Mouse (Mus musculus) adrenal gland, postnatal 4 days (tissue): ENCODE results near the gene Pde4a. TPM values are rescaled to one million over a fixed set of nuclear protein-coding genes. Genes with fewer than 3 reads are reported as not detected.
"Not testable (repeated sequence)": the region's sequence is repeated elsewhere in the genome, so short reads cannot be mapped to it uniquely, and the experiment has no call there.

Experiments
- DNase-seq, 2 experiments: peaks; one replicate each; pipeline ENCODE4 v3.0.0; 2021 to 2022; ENCODE audit warnings: low spot score in 2 of 2, mixed read lengths in 2 of 2
- total RNA-seq, 2 experiments: library from RNA; stranded (reverse); gene quantifications; 2 replicates each; pipeline ENCODE4 v1.2.3; 2021

Gene Pde4a
- total RNA-seq, 2 experiments from 2014 or later: 9.7 to 10.6 TPM

GRCm38 (mm10) chr9:21181421-21182220 is 16.1 kb downstream of the Pde4a start:
- DNase-seq: no peak

DNA sequence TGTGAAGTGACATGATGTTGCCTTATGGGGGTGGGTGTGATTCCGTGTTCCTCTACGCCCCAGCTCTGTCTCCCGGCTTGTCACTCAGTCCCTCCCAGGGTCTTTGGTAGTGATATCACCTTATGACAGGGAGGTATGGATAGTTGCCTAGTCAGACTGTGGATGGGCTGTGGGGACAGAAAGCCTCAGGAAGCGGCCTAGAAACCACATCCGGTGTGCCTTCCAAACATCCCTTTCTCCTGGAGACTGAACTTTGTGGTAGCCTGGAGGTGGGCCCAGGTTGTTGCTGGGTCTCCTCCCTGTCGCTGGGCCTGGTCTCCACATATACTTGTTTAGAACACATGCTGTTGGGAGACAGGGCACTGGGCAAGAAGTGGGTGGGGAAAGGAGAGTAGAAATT is 17.9 kb downstream of the Pde4a start:
- no peak for DNase-seq

DNA sequence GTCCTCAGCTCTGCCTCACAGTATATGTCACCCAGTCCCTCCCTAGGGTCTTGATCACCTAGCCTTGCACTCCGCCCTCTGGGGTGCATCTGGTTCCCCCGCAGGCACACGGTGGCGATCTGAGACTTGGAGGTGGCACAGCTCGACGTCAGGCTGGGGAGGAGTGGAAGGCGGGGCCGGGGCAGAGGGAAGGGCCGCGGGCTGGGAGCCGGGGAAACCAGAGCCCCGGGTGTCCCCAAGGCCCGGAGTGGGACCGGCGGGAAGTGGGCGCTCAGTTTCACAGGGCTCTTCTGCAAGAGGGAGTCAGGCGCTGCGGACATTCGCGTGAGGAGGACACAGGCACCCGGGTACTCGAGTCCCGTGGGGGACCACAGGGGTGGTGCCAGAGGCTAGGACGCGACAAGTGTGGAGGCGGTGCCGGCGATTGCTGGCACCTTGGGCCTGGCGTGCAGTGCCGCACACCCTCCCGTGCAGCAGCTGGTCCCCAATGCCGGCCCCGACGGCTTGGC is 18.4 kb downstream of the Pde4a start:
- DNase-seq: peak; percentile 40 to 43

GRCm38 (mm10) chr9:21184733-21185132 is 19.2 kb downstream of the Pde4a start:
- no peak for DNase-seq

- DNase-seq: no peak
Measured at GRCm38 (mm10) chr9:21185436-21185835, 19.9 kb downstream of the Pde4a start.

DNA sequence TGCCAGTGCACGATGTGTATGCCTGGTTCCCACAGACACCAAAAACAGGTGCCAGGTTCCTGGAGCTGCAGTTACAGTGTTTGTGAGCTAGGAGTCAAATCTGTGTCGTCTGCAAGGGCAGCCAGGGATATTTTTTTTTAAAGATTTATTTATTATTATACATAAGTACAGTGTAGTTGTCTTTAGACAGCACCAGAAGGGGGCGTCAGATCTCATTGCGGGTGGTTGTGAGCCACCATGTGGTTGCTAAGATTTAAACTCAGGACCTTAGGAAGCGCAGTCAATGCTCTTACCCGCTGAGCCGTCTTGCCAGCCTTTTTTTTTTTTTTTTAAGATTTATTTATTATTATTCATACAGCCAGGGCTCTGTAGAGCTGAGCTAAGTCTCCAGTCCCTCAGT is 24.4 kb downstream of the Pde4a start:
- DNase-seq: no peak

DNA sequence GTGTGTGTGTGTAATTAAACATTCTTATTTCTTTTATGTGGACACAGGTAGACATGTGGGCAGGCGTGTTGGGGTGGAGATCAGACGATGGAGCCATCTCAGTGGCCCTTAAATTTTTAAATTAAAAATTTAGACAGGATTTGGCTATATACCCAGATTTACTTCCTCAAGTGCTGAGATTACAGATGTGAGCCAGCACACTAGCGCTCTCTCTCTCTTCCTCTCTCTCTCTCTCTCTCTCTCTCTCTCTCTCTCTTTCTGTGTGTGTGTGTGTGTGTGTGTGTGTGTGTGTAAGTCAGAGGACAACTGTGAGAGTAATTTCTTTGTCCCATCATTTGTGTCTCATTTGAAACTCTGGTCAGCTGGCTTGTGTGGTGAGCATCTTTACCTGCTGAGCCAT is 25.2 kb downstream of the Pde4a start:
- no peak for DNase-seq

GRCm38 (mm10) chr9:21193786-21194185 is 28.3 kb downstream of the Pde4a start:
- no peak for DNase-seq

- DNase-seq: no peak
Measured at GRCm38 (mm10) chr9:21194787-21195493, 29.4 kb downstream of the Pde4a start.

DNA sequence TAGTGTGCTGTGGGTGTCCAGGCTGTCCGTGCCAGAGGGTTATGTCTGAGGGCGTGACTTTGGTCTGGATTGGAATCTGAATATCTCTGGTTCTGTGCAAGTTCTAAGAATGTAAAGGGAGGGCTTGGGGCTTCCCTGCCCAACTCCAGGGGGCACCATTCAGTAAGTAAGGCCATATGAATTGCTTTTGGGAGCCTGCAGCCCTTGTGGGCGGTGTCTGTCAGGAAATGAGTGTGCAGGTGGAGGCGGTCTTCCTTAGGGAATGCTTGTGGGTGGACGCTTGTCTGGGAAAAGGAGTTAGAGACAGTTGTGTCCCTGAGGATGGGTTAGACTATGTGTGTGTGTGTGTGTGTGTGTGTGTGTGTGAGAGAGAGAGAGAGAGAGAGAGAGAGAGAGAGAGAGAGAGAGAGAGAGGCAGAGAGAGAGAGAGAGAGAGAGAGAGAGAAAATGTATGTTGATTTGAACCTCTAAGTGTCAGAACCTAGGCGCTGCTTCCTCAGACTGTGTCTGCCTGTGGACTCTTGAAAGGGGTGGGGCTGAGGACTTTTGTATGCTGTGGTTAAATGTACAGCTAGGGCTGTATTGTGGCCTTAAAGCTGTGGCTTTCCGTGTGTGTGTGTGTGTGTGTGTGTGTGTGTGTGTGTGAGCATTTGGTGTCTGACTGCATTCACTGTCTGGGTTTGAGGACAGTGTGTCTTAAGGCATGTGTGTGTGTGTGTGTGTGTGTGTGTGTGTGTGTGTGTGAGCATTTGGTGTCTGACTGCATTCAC is 30.4 kb downstream of the Pde4a start:
- not testable (repeated sequence) for DNase-seq

GRCm38 (mm10) chr9:21196521-21197433 is 31.3 kb downstream of the Pde4a start:
- DNase-seq: no peak

DNA sequence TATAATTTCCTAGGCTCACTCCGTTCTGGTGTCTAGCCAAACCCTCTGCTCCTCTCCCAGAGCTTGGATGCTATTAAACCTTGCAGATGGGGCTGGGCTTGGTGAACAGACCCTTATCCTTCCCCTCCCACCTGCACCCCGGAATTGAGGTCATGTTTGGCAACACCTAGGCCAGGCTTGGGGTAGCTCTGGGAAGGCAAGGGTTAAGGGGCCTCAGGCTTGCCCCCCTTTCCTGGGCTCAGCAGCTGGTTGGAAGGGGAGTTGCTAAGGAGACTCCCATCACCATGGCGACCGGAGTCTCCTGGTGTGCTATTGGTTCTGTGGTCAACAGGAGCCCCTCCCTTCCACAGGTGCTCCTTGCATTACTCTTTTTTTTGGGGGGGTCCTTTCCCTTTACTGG is 32.5 kb downstream of the Pde4a start:
- no peak for DNase-seq

- no peak for DNase-seq
Measured at GRCm38 (mm10) chr9:21198960-21199359, 33.4 kb downstream of the Pde4a start.

DNA sequence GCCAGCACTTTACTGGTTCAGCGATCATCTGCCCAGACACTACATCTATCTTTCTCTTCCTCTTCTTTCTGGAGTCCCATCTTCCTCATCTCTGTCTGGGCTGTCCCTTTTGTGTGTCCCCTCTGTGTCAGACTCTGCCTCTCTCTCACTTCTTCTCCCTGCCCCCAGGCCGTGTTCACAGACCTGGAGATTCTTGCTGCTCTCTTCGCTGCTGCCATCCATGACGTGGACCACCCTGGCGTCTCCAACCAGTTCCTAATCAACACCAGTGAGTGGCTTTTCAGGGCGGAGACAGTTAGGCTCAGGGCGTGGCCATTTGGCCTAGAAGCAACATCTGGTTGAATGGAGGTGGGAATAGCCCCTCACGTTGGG is 38.6 kb downstream of the Pde4a start:
- no peak for DNase-seq

DNA sequence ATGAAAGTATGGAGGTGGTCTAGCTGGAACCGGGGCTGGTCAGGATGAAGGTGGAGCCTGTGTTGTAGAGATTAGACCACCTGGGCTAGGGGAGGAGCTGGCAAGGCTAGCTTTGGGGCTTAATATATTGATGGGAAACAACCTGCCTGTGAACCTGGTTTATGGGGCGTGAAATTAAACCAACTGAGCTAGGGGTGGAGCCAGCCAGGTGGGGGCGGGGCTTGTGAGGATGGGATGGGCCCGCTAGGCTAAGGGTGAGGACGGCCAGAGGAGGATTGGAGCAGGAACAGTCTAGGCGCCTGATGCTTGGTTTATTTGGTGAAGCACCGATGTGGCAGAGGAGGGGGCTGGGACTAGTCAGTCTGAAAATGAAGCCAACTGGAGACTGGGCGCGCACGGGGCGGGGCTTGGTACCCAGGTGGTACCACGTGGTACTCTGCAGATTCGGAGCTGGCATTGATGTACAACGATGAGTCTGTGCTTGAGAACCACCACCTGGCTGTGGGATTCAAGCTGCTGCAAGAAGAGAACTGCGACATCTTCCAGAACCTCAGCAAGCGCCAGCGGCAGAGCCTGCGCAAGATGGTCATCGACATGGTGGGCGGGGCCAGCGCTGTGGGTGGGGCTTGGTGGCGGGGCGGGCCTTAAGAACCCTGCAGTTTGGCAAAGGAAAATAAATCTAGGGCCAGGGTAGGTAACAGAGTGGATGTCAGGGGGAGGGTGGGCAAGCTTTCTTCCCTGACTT is 39.2 kb downstream of the Pde4a start:
- DNase-seq: no peak

DNA sequence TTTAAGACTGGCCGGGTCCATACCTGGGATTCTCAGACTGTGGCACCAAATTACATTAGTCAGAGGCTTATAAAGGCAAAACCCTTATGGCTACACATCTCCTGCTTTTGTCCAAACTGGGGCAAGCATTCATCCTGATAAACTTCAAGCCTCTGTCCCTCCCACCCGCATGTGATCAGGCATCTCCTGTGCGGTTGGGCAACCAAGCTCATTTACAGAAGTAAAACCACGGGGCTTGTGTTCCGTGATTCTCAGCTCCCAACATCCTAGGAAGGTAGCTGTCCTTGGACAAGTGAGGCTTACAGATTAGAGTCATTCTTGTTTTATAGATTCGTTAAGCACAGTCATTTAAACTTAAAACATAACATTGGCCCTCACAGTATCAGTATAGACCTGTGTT is 41.3 kb downstream of the Pde4a start:
- no peak for DNase-seq

DNA sequence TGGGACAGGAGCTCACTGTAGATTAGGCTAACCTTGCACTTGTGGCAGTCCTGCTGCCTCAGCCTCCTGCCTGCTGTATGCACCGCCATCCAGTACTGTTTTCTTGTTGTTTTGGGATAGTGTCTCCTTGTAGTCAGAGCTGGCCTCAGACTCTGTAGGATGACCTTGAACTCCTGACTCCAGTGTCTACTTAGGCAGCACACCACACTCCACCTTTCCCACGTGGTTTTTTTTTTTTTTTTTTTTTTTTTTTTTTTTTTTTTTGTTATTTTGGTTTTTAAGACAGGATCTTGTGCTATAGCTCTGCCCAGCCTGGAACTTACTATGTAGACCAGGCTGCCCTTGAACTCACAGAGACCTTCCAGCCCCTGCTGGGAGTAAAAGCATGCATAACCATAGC is 43.1 kb downstream of the Pde4a start:
- no peak for DNase-seq

DNA sequence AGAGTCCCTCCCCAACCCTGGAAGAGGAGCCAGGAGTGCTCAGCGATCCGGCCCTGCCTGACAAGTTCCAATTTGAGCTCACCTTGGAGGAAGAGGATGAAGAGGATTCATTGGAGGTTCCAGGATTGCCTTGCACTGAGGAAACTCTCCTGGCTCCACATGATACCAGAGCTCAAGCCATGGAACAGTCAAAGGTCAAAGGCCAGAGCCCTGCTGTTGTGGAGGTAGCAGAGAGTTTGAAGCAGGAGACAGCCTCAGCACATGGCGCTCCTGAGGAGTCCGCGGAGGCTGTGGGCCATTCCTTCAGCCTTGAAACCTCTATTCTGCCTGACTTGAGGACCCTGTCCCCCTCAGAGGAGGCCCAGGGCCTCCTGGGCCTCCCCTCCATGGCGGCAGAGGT is 45.3 kb downstream of the Pde4a start:
- DNase-seq: no peak

DNA sequence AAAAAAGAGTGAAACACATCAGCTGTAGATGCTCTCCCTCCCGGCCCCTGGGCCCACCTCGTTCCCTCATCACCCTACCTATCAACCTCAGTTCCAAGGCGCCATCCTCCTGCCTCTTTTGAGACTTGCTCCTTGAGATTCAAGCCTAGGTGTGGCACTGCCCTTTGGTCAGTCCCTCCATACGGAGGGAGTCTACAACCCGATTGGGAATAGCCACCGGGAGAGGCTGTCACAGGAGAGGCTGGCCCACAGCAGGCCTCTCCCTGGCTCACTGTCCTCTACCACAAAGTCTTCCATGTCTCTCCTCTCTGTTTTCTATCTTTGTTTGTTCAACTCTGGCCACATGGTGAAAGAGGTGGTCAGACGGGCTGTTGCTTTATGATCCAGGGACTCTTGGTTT is 46.1 kb downstream of the Pde4a start:
- no peak for DNase-seq

DNA sequence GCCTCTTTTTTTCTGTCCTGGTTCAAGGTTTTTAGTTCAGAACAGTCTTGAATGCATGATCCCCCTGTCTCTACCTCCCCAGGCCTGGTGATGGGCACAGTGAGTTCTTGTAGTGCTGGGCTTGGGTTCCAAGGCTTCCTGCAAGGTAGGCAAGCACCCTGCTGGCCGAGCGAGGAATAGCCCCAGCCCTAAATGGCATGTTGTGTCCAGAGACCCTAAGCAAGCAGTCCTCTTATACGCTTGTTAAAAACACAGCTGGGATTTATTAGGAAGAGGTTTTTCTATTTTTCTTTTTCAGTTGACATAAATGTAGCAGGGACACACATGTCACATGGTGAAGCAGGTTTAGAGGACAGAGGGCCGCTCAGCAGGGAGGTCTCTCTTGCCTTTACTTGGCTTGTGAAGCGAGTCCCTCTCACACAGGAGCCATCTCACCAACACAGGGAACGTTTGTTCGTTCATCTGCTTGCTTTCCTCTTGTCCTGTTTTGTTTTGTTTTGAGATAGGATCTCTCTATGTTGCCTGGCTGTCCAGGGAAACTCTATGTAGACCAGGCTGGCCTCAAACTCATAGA is 48.2 kb downstream of the Pde4a start:
- no peak for DNase-seq
